14 mouse cellular contexts compared by ENCODE assay signal in genomic region chr7:67429008-67429873, GRCm38 (mm10).
"Had no signal": no experiment of that assay in that cellular context is flagged by ENCODE, and none has a peak within 500 bp of the region (broad histone marks: within the 10 kb centered on the region; RNA-seq: fewer than 3 reads in every experiment).

No protein-coding gene starts in this region.

- H3K36me3 ChIP-seq: liver, embryonic 15.5 days; lung, embryonic 15.5 days; midbrain, embryonic 12.5 days; neural tube, embryonic 12.5 days had no signal

- H3K4me3 ChIP-seq: liver, embryonic 15.5 days; lung, embryonic 15.5 days; megakaryocyte, embryonic 14.5 days; midbrain, embryonic 12.5 days; neural tube, embryonic 12.5 days had no signal

- H3K27me3 ChIP-seq: liver, embryonic 15.5 days; lung, embryonic 15.5 days; midbrain, embryonic 12.5 days; neural tube, embryonic 12.5 days had no signal

- H3K4me1 ChIP-seq: lung, embryonic 15.5 days; midbrain, embryonic 12.5 days; neural tube, embryonic 12.5 days had no signal

- H3K27ac ChIP-seq: liver, embryonic 15.5 days; lung, embryonic 15.5 days; macrophage; midbrain, embryonic 12.5 days; neural tube, embryonic 12.5 days had no signal

- DNase-seq: liver, postnatal 0 days; lung, adult 2 months; lung, postnatal 14 days; lung, postnatal 36 days; midbrain, embryonic 14.5 days; right cerebral cortex, postnatal 14 days; thymus, adult 18-20 months; thymus, postnatal 36 days had no signal
